Mouse (Mus musculus) MEL (cell line): Measurements from ENCODE around the gene Aldh8a1. TPM values are rescaled to one million over a fixed set of nuclear protein-coding genes. Genes with fewer than 3 reads are reported as not detected.

Experiments
- DNase-seq: peaks from one replicate; pipeline ENCODE4 v3.0.0; 2011; ENCODE audit warnings: low read depth, low spot score
- H3K27ac ChIP-seq: 2 replicates; pipeline ENCODE4 v1.5.1; 2012; ENCODE audit warnings: low read depth, mild to moderate bottlenecking, control low read depth, low read length, moderate library complexity; ENCODE audit not compliant: control insufficient read depth
- H3K27me3 ChIP-seq, 2 experiments: fragments of 150-350 bp in 1 of 2; sonication (generic) in 1 of 2; 2 replicates each; pipeline ENCODE4 v1.6.1; 2012; ENCODE audit warnings: low read length in 2 of 2, mild to moderate bottlenecking in 2 of 2, improper control_type of control experiment in 1 of 2, moderate library complexity in 1 of 2; ENCODE audit not compliant: insufficient read depth in 2 of 2, control insufficient read depth in 1 of 2
- H3K36me3 ChIP-seq, 2 experiments: 2 replicates each; pipeline ENCODE4 v1.6.1; 2012 to 2014; ENCODE audit warnings: low read length in 2 of 2, improper control_type of control experiment in 1 of 2, inconsistent platforms in 1 of 2, mild to moderate bottlenecking in 1 of 2; ENCODE audit not compliant: insufficient read depth in 2 of 2, control insufficient read depth in 1 of 2
- H3K4me1 ChIP-seq, 2 experiments: fragments of 150-350 bp in 1 of 2; sonication (generic) in 1 of 2; 2 replicates each; pipeline ENCODE4 v1.6.1; 2012; ENCODE audit warnings: low read length in 2 of 2, improper control_type of control experiment in 1 of 2, mild to moderate bottlenecking in 1 of 2; ENCODE audit not compliant: insufficient read depth in 2 of 2, control insufficient read depth in 1 of 2
- H3K4me3 ChIP-seq, 2 experiments: fragments of 150-350 bp in 1 of 2; sonication (generic) in 1 of 2; 2 replicates each; pipeline ENCODE4 v1.5.1; 2012; ENCODE audit warnings: low read depth in 2 of 2, low read length in 2 of 2, mild to moderate bottlenecking in 2 of 2, moderate library complexity in 2 of 2, control low read depth in 1 of 2, improper control_type of control experiment in 1 of 2; ENCODE audit not compliant: control insufficient read depth in 1 of 2, insufficient read depth in 1 of 2
- H3K79me2 ChIP-seq: 2 replicates; pipeline ENCODE4 v1.6.1; 2012; ENCODE audit warnings: mild to moderate bottlenecking, low read length, moderate library complexity; ENCODE audit not compliant: control insufficient read depth, poor library complexity, insufficient read depth
- H3K9ac ChIP-seq: 2 replicates; pipeline ENCODE4 v1.6.1; 2012; ENCODE audit warnings: low read depth, mild to moderate bottlenecking, control low read depth, low read length, moderate library complexity; ENCODE audit not compliant: control insufficient read depth, poor library complexity, severe bottlenecking
- H3K9me3 ChIP-seq: fragments of 150-350 bp; sonication (generic); replicated peaks from 2 replicates; pipeline ENCODE4 v1.6.1; 2012; ENCODE audit warnings: mild to moderate bottlenecking, low read length, improper control_type of control experiment, moderate library complexity; ENCODE audit not compliant: insufficient read depth
- BHLHE40 ChIP-seq: IDR thresholded peaks from 2 replicates; pipeline ENCODE4 v1.6.1; 2012; ENCODE audit warnings: low read depth, mild to moderate bottlenecking, inconsistent platforms, low read length, improper control_type of control experiment, borderline replicate concordance
- ELF1 ChIP-seq: IDR thresholded peaks from 2 replicates; pipeline ENCODE4 v1.6.1; 2014; ENCODE audit warnings: low read depth, mild to moderate bottlenecking, inconsistent platforms, low read length, improper control_type of control experiment, moderate library complexity
- ETS1 ChIP-seq: IDR thresholded peaks from 2 replicates; pipeline ENCODE4 v1.6.1; 2012; ENCODE audit warnings: low read depth, mild to moderate bottlenecking, inconsistent platforms, low read length, improper control_type of control experiment, moderate library complexity
- GABPA ChIP-seq: IDR thresholded peaks from 2 replicates; pipeline ENCODE4 v1.6.1; 2012; ENCODE audit warnings: low read depth, mild to moderate bottlenecking, inconsistent platforms, low read length, improper control_type of control experiment, moderate library complexity
- KAT2A ChIP-seq: conservative IDR thresholded peaks from 2 replicates; pipeline ENCODE4 v1.6.1; 2012; ENCODE audit warnings: low read depth, low read length, improper control_type of control experiment, inconsistent platforms
- MAX ChIP-seq: IDR thresholded peaks from 2 replicates; pipeline ENCODE4 v1.6.1; 2011; ENCODE audit warnings: low read length, improper control_type of control experiment
- MAZ ChIP-seq: IDR thresholded peaks from 2 replicates; pipeline ENCODE4 v1.6.1; 2012; ENCODE audit warnings: low read depth, mild to moderate bottlenecking, inconsistent platforms, low read length, improper control_type of control experiment
- MEF2A ChIP-seq: IDR thresholded peaks from 2 replicates; pipeline ENCODE4 v1.6.1; 2014; ENCODE audit warnings: low read depth, mild to moderate bottlenecking, inconsistent platforms, low read length, improper control_type of control experiment; ENCODE audit not compliant: poor library complexity, insufficient replicate concordance, severe bottlenecking; ENCODE audit errors: extremely low read depth
- NELFE ChIP-seq: IDR thresholded peaks from 2 replicates; pipeline ENCODE4 v1.6.1; 2011; ENCODE audit warnings: low read depth, low read length, improper control_type of control experiment
- NRF1 ChIP-seq: IDR thresholded peaks from 2 replicates; pipeline ENCODE4 v1.6.1; 2014; ENCODE audit warnings: low read depth, mild to moderate bottlenecking, inconsistent platforms, low read length, improper control_type of control experiment, moderate library complexity; ENCODE audit not compliant: poor library complexity, insufficient read depth, severe bottlenecking
- POLR2AphosphoS2 ChIP-seq: IDR thresholded peaks from 2 replicates; pipeline ENCODE4 v1.6.1; 2011; ENCODE audit warnings: low read length, improper control_type of control experiment
- RCOR1 ChIP-seq: IDR thresholded peaks from 2 replicates; pipeline ENCODE4 v1.6.1; 2012; ENCODE audit warnings: low read depth, mild to moderate bottlenecking, inconsistent platforms, low read length, improper control_type of control experiment
- ZC3H11A ChIP-seq: IDR thresholded peaks from 2 replicates; pipeline ENCODE4 v1.6.1; 2012; ENCODE audit warnings: low read depth, mild to moderate bottlenecking, inconsistent platforms, low read length, improper control_type of control experiment
- ZKSCAN1 ChIP-seq: IDR thresholded peaks from 2 replicates; pipeline ENCODE4 v1.6.1; 2012; ENCODE audit warnings: low read depth, mild to moderate bottlenecking, inconsistent platforms, low read length, improper control_type of control experiment, moderate library complexity
- polyA plus RNA-seq, 2 experiments: library from polyadenylated mRNA; stranded (reverse) in 1 of 2; unstranded in 1 of 2; fragments of >175 nt in 1 of 2; fragments of >200 nt in 1 of 2; gene quantifications; 2 replicates each; pipeline versions ENCODE4 v1.2.1 to v1.2.4; 2012; ENCODE audit warnings: low replicate concordance in 2 of 2, low read depth in 1 of 2; ENCODE audit not compliant: insufficient read length in 2 of 2, insufficient read depth in 1 of 2, missing spikeins in 1 of 2
- total RNA-seq: library from RNA; depleted of rRNA; stranded (reverse); fragments of 300-350 nt; gene quantifications from 2 replicates; pipeline ENCODE4 v1.2.3, GENCODE M21; 2012; rRNA removed

Gene Aldh8a1
- total and polyA plus RNA-seq, 3 experiments = 0.04 to 0.07 TPM; not detected in 1

- Histone ChIP-seq H3K36me3 (no peaks in the 10 kb centered on the region), H3K27me3 (no peaks in the 10 kb centered on the region), H3K9me3 (no peaks in the 10 kb centered on the region), H3K4me3 (no peak overlapping the region), H3K79me2 (no peaks in the 10 kb centered on the region), H3K27ac (no peak overlapping the region), H3K4me1 (no peaks in the 10 kb centered on the region), H3K9ac (no peak overlapping the region)
- TF ChIP-seq MAX (no peak), NELFE (no peak), MEF2A (no peak), ETS1 (no peak), RCOR1 (no peak), NRF1 (no peak), BHLHE40 (no peak), MAZ (no peak), POLR2AphosphoS2 (no peak)
- DNase-seq = no peak
Observed at GRCm38 (mm10) chr10:21443646-21444324, 66.7 kb downstream of the Aldh8a1 start.

- Histone ChIP-seq H3K79me2 (no peaks in the 10 kb centered on the region), H3K4me3 (no peak overlapping the region), H3K9ac (no peak overlapping the region), H3K36me3 (no peaks in the 10 kb centered on the region), H3K27me3 (no peaks in the 10 kb centered on the region), H3K9me3 (no peaks in the 10 kb centered on the region), H3K4me1 (no peaks in the 10 kb centered on the region), H3K27ac (no peak overlapping the region)
- DNase-seq = no peak
- TF ChIP-seq ELF1 = no peak
- TF ChIP-seq MAX = no peak
- TF ChIP-seq ZC3H11A = no peak
- TF ChIP-seq GABPA = no peak
- no peak for TF ChIP-seq ZKSCAN1
- no peak for TF ChIP-seq KAT2A
Observed at GRCm38 (mm10) chr10:21444410-21444809, 67.3 kb downstream of the Aldh8a1 start.

Other genes with a start within 250 kb of the Aldh8a1 start
- 125 and 133 TPM in 2 replicates for gene Myb, start 216.3 kb upstream of the Aldh8a1 start, total RNA-seq
- 100 to 1,000 TPM; 155 to 245 TPM for gene Myb, start 216.3 kb upstream of the Aldh8a1 start, polyA plus RNA-seq
- gene Hbs1l, start 81.3 kb upstream of the Aldh8a1 start, total RNA-seq = 115 and 133 TPM in 2 replicates
- gene Hbs1l, start 81.3 kb upstream of the Aldh8a1 start, polyA plus RNA-seq = 100 to 1,000 TPM in 1 of 2 experiments, not detected in 1; 103 TPM
- not detected in 2 replicates for gene 1700020N01Rik, start 215.9 kb downstream of the Aldh8a1 start, total RNA-seq
- under 1 TPM in 1 of 2 experiments, not detected in 1; 0.60 TPM for gene 1700020N01Rik, start 215.9 kb downstream of the Aldh8a1 start, polyA plus RNA-seq